Comparison of ENCODE assay signal across 26 mouse cellular contexts in genomic region chr5:90771369-90771768, GRCm38 (mm10). TPM values are rescaled to one million over a fixed set of nuclear protein-coding genes. Genes with fewer than 3 reads are reported as not detected.
DNase-seq lines count a peak whose midpoint lies in the region; ATAC-seq and TF ChIP-seq lines count a peak whose summit lies in the region.
"Had no signal": no experiment of that assay in that cellular context is flagged by ENCODE, and none has a peak within 500 bp of the region (broad histone marks: within the 10 kb centered on the region; RNA-seq: fewer than 3 reads in every experiment).

No protein-coding gene starts in this region.

- H3K36me3 ChIP-seq in heart, postnatal 0 days (replicated peaks; ENCODE audit: control insufficient read depth, insufficient read depth, low read length), result no peaks in the 10 kb centered on the region
- no peaks in the 10 kb centered on the region for H3K36me3 ChIP-seq in CH12.LX (replicated peaks in 1 of 2; ENCODE audit: control insufficient read depth in 1 of 2, insufficient read depth in 1 of 2, low read length in 1 of 2)
- peaks cover 20% of the 10 kb centered on the region for H3K36me3 ChIP-seq in megakaryocyte, embryonic 14.5 days (replicated peaks; ENCODE audit: low read length)
- no peaks in the 10 kb centered on the region for H3K36me3 ChIP-seq in intestine, postnatal 0 days (ENCODE audit: control insufficient read depth, insufficient read depth)
- H3K36me3 ChIP-seq: hindbrain, embryonic 12.5 days; limb, embryonic 12.5 days; midbrain, embryonic 13.5 days had no signal

- in situ Hi-C loops in CH12.LX (cut with MboI; ENCODE audit: low pct_ligation_motif_present, low pct_unique_long_range_greater_than_20kb, low sequenced_read_pairs), result no loop called here

- no peak overlapping the region for H3K4me3 ChIP-seq in heart, postnatal 0 days (ENCODE audit: low read depth, low read length)
- no peak overlapping the region for H3K4me3 ChIP-seq in CH12.LX (replicated peaks in 1 of 3; ENCODE audit: low read depth in 2 of 3, low read length in 2 of 3, poor library complexity in 1 of 3)
- no peak overlapping the region for H3K4me3 ChIP-seq in brown adipose tissue, adult 24 weeks (ENCODE audit: insufficient read depth, low read depth, low read length)
- H3K4me3 ChIP-seq in megakaryocyte, embryonic 14.5 days (replicated peaks), result peak overlapping the region; percentile 96
- no peak overlapping the region for H3K4me3 ChIP-seq in intestine, postnatal 0 days (ENCODE audit: low read depth, low read length)
- H3K4me3 ChIP-seq: forebrain, embryonic 13.5 days; hindbrain, embryonic 12.5 days; layer of hippocampus, adult 2 months; limb, embryonic 12.5 days; midbrain, embryonic 13.5 days had no signal

- no peaks in the 10 kb centered on the region for H3K79me2 ChIP-seq in CH12.LX (replicated peaks; ENCODE audit: control insufficient read depth, extremely low read depth, insufficient read depth, poor library complexity, severe bottlenecking)

- 63% methylated on average over 3 of the region's 3 CpGs for WGBS in heart, postnatal 0 days
- 78% methylated on average over 3 of the region's 3 CpGs for WGBS in intestine, postnatal 0 days

- no peaks in the 10 kb centered on the region for H3K4me1 ChIP-seq in heart, postnatal 0 days (ENCODE audit: control insufficient read depth, insufficient read depth)
- H3K4me1 ChIP-seq in CH12.LX (ENCODE audit: control insufficient read depth in 1 of 2, insufficient read depth in 2 of 2), result peaks cover 0 to 15% of the 10 kb centered on the region in 2 experiments; a peak in 2 of 4 replicates
- H3K4me1 ChIP-seq in brown adipose tissue, adult 24 weeks (ENCODE audit: control insufficient read depth, insufficient read depth, insufficient read length, low read length), result peaks cover 11% of the 10 kb centered on the region; the same call in 1 of the 2 replicates
- peaks cover 84% of the 10 kb centered on the region for H3K4me1 ChIP-seq in megakaryocyte, embryonic 14.5 days
- H3K4me1 ChIP-seq in intestine, postnatal 0 days (replicated peaks; ENCODE audit: control insufficient read depth, insufficient read depth, low read length), result no peaks in the 10 kb centered on the region
- H3K4me1 ChIP-seq: forebrain, embryonic 13.5 days; hindbrain, embryonic 12.5 days; limb, embryonic 12.5 days; midbrain, embryonic 13.5 days had no signal

- no peak for TF ChIP-seq EP300 in heart, postnatal 0 days (IDR thresholded peaks at IDR 0.05; ENCODE audit: low read depth)
- TF ChIP-seq EP300 in CH12.LX (IDR thresholded peaks at IDR 0.05; ENCODE audit: low read length), result peak; percentile 53; the same call in 1 of the 2 replicates

- no peaks in the 10 kb centered on the region for H3K9me3 ChIP-seq in heart, postnatal 0 days (replicated peaks; ENCODE audit: control insufficient read depth, low read length)
- no peaks in the 10 kb centered on the region for H3K9me3 ChIP-seq in CH12.LX (replicated peaks; ENCODE audit: low read length)
- H3K9me3 ChIP-seq in megakaryocyte, embryonic 14.5 days, result no peaks in the 10 kb centered on the region
- H3K9me3 ChIP-seq in intestine, postnatal 0 days (ENCODE audit: control insufficient read depth), result no peaks in the 10 kb centered on the region
- H3K9me3 ChIP-seq: forebrain, embryonic 13.5 days; hindbrain, embryonic 12.5 days; limb, embryonic 12.5 days; midbrain, embryonic 13.5 days had no signal

- no peak for TF ChIP-seq POLR2A in CH12.LX (IDR thresholded peaks at IDR 0.05; ENCODE audit: low read depth, low read length)

- no peak overlapping the region for H3K9ac ChIP-seq in heart, postnatal 0 days (replicated peaks; ENCODE audit: low read depth, low read length)
- H3K9ac ChIP-seq in CH12.LX (ENCODE audit: insufficient read depth, low read depth), result no peak overlapping the region
- no peak overlapping the region for H3K9ac ChIP-seq in intestine, postnatal 0 days (ENCODE audit: low read depth, low read length)
- H3K9ac ChIP-seq: forebrain, embryonic 13.5 days; hindbrain, embryonic 12.5 days; limb, embryonic 12.5 days; liver, embryonic 14.5 days; midbrain, embryonic 13.5 days had no signal

- H3K27me3 ChIP-seq in heart, postnatal 0 days (ENCODE audit: control insufficient read depth, insufficient read depth, low read length), result no peaks in the 10 kb centered on the region
- no peaks in the 10 kb centered on the region for H3K27me3 ChIP-seq in CH12.LX (replicated peaks)
- H3K27me3 ChIP-seq in megakaryocyte, embryonic 14.5 days (replicated peaks), result no peaks in the 10 kb centered on the region
- H3K27me3 ChIP-seq in intestine, postnatal 0 days (replicated peaks; ENCODE audit: control insufficient read depth, insufficient read depth, low read length), result no peaks in the 10 kb centered on the region
- H3K27me3 ChIP-seq: forebrain, embryonic 13.5 days; hindbrain, embryonic 12.5 days; midbrain, embryonic 13.5 days had no signal

- H3K4me2 ChIP-seq in heart, postnatal 0 days (ENCODE audit: low read depth, low read length), result peak overlapping the region; percentile 39; the same call in 1 of the 2 replicates
- H3K4me2 ChIP-seq in CH12.LX (ENCODE audit: insufficient read depth, low read depth, poor library complexity, severe bottlenecking), result no peak overlapping the region
- H3K4me2 ChIP-seq in intestine, postnatal 0 days (replicated peaks; ENCODE audit: low read depth), result no peak overlapping the region
- H3K4me2 ChIP-seq: forebrain, embryonic 13.5 days; hindbrain, embryonic 12.5 days; limb, embryonic 12.5 days; midbrain, embryonic 13.5 days had no signal

- DNase-seq in heart, postnatal 0 days (ENCODE audit: low spot score), result no peak
- DNase-seq in heart, adult 9 months (ENCODE audit: low spot score in 2 of 2), result no peak
- DNase-seq in CH12.LX (ENCODE audit: extremely low read depth), result no peak
- no peak for DNase-seq in layer of hippocampus, adult 9-10 months (ENCODE audit: low spot score)
- DNase-seq: cerebellum, adult 2 months; cerebellum, postnatal 25 days; heart, postnatal 14 days; kidney, adult 8-10 months; kidney, postnatal 25 days; thymus, adult 18-20 months had no signal

- TF ChIP-seq RAD21 in CH12.LX (IDR thresholded peaks at IDR 0.05; ENCODE audit: low read depth, low read length), result no peak

- H3K27ac ChIP-seq in heart, postnatal 0 days (ENCODE audit: low read depth), result no peak overlapping the region
- H3K27ac ChIP-seq in CH12.LX (ENCODE audit: insufficient read depth, low read depth), result no peak overlapping the region
- H3K27ac ChIP-seq in brown adipose tissue, adult 24 weeks (replicated peaks; ENCODE audit: low read depth, low read length), result 0 out of 2 replicates have a peak overlapping the region, but pooled peaks have one; percentile 30
- no peak overlapping the region for H3K27ac ChIP-seq in intestine, postnatal 0 days (ENCODE audit: low read depth, low read length)
- H3K27ac ChIP-seq: forebrain, embryonic 13.5 days; heart, adult 2 months; hindbrain, embryonic 12.5 days; layer of hippocampus, adult 2 months; limb, embryonic 12.5 days; liver, embryonic 14.5 days; midbrain, embryonic 13.5 days had no signal

- dilution Hi-C loops in CH12.LX (cut with MboI; ENCODE audit: extremely low pct_ligation_motif_present, extremely low pct_unique_long_range_greater_than_20kb, low sequenced_read_pairs), result no loop called here

- no peak for TF ChIP-seq CTCF in heart, postnatal 0 days (IDR thresholded peaks at IDR 0.05; ENCODE audit: low read depth)
- no peak for TF ChIP-seq CTCF in CH12.LX (conservative IDR thresholded peaks at IDR 0.05 in 1 of 2, IDR thresholded peaks at IDR 0.05 in 1 of 2; ENCODE audit: low read depth in 2 of 2, low read length in 2 of 2)
- no peak for TF ChIP-seq CTCF in intestine, postnatal 0 days (IDR thresholded peaks at IDR 0.05; ENCODE audit: low read depth)

- ATAC-seq in heart, postnatal 0 days (ENCODE audit: insufficient read depth, low read depth), result no peak
- ATAC-seq in intestine, postnatal 0 days, result no peak
- ATAC-seq: forebrain, embryonic 13.5 days; midbrain, embryonic 13.5 days had no signal

RNA-seq across cellular contexts. Expression of gene Pf4, which starts 0.9 kb away (rescaled TPM):
- total RNA-seq in heart, postnatal 0 days (2014; rRNA removed; ENCODE audit: low replicate concordance), result 45.1 and 102 TPM in 2 replicates
- 66.0 and 73.4 TPM in 2 replicates for polyA plus RNA-seq in heart, postnatal 0 days (2015; fragmentation: Nextera tagmentation; extraction: Ambion mirVana)
- total RNA-seq in CH12.LX (2012; rRNA removed), result not detected in 2 replicates
- total RNA-seq in CH12.LX (2014; rRNA removed), result not detected in 2 replicates
- polyA plus RNA-seq in CH12.LX (2012; ENCODE audit: insufficient read length, low read depth), result not detected in 2 replicates
- 45.4 and 76.2 TPM in 2 replicates for polyA plus RNA-seq in brown adipose tissue, adult 24 weeks (2012; ENCODE audit: insufficient read depth, insufficient read length, missing spikeins)
- polyA plus RNA-seq in megakaryocyte, embryonic 14.5 days (2012; ENCODE audit: insufficient read depth, low replicate concordance), result 1,238 and 4,927 TPM in 2 replicates
- 58.0 and 64.6 TPM in 2 replicates for polyA plus RNA-seq in intestine, postnatal 0 days (2015; fragmentation: Nextera tagmentation; extraction: Ambion mirVana)

RNA-seq across cellular contexts. Expression of gene Ppbp, which starts 3.1 kb away (rescaled TPM):
- 2.9 and 4.8 TPM in 2 replicates for total RNA-seq in heart, postnatal 0 days (2014; rRNA removed; ENCODE audit: low replicate concordance)
- 1.1 and 1.5 TPM in 2 replicates for polyA plus RNA-seq in heart, postnatal 0 days (2015; fragmentation: Nextera tagmentation; extraction: Ambion mirVana)
- total RNA-seq in CH12.LX (2012; rRNA removed) (not detected in 2 replicates), CH12.LX (2014; rRNA removed) (not detected in 2 replicates)
- polyA plus RNA-seq in CH12.LX (2012; ENCODE audit: insufficient read length, low read depth), result not detected in 2 replicates
- polyA plus RNA-seq in brown adipose tissue, adult 24 weeks (2012; ENCODE audit: insufficient read depth, insufficient read length, missing spikeins), result 1.6 and 7.1 TPM in 2 replicates
- polyA plus RNA-seq in megakaryocyte, embryonic 14.5 days (2012; ENCODE audit: insufficient read depth, low replicate concordance), result 127 and 345 TPM in 2 replicates
- polyA plus RNA-seq in intestine, postnatal 0 days (2015; fragmentation: Nextera tagmentation; extraction: Ambion mirVana), result 0.33 and 0.56 TPM in 2 replicates

RNA-seq across cellular contexts. Expression of gene Cxcl5, which starts 12.2 kb away (rescaled TPM):
- total RNA-seq in heart, postnatal 0 days (2014; rRNA removed; ENCODE audit: low replicate concordance), result not detected in 2 replicates
- polyA plus RNA-seq in heart, postnatal 0 days (2015; fragmentation: Nextera tagmentation; extraction: Ambion mirVana), result 0.10 and 0.14 TPM in 2 replicates
- total RNA-seq in CH12.LX (2012; rRNA removed) (not detected in 2 replicates), CH12.LX (2014; rRNA removed) (not detected in 2 replicates)
- polyA plus RNA-seq in CH12.LX (2012; ENCODE audit: insufficient read length, low read depth), result not detected in 2 replicates
- polyA plus RNA-seq in brown adipose tissue, adult 24 weeks (2012; ENCODE audit: insufficient read depth, insufficient read length, missing spikeins), result not detected in 2 replicates
- polyA plus RNA-seq in megakaryocyte, embryonic 14.5 days (2012; ENCODE audit: insufficient read depth, low replicate concordance), result 0.36 TPM in 1 of 2 replicates, not detected in the other
- 0.96 and 1.2 TPM in 2 replicates for polyA plus RNA-seq in intestine, postnatal 0 days (2015; fragmentation: Nextera tagmentation; extraction: Ambion mirVana)
- total RNA-seq: gastrocnemius, adult 18-20 months; monocyte, adult 5-6 weeks had no signal
- polyA plus RNA-seq: forebrain, embryonic 13.5 days; limb, embryonic 12.5 days; lung, embryonic 16.5 days; midbrain, embryonic 13.5 days had no signal

RNA-seq across cellular contexts. Expression of gene Cxcl3, which starts 14.5 kb away (rescaled TPM):
- not detected in 2 replicates for total RNA-seq in heart, postnatal 0 days (2014; rRNA removed; ENCODE audit: low replicate concordance)
- not detected in 2 replicates for polyA plus RNA-seq in heart, postnatal 0 days (2015; fragmentation: Nextera tagmentation; extraction: Ambion mirVana)
- total RNA-seq in CH12.LX (2012; rRNA removed) (not detected in 2 replicates), CH12.LX (2014; rRNA removed) (not detected in 2 replicates)
- not detected in 2 replicates for polyA plus RNA-seq in CH12.LX (2012; ENCODE audit: insufficient read length, low read depth)
- not detected in 2 replicates for polyA plus RNA-seq in brown adipose tissue, adult 24 weeks (2012; ENCODE audit: insufficient read depth, insufficient read length, missing spikeins)
- polyA plus RNA-seq in megakaryocyte, embryonic 14.5 days (2012; ENCODE audit: insufficient read depth, low replicate concordance), result 13.4 and 15.8 TPM in 2 replicates
- polyA plus RNA-seq in intestine, postnatal 0 days (2015; fragmentation: Nextera tagmentation; extraction: Ambion mirVana), result not detected in 2 replicates
- total RNA-seq: gastrocnemius, adult 18-20 months; heart, adult 2 months; heart, postnatal 14 days; layer of hippocampus, adult 2 months; left cerebral cortex, postnatal 14 days; monocyte, adult 5-6 weeks had no signal
- polyA plus RNA-seq: cerebellum, adult 2 months; forebrain, embryonic 13.5 days; heart, adult 2 months; hindbrain, embryonic 12.5 days; limb, embryonic 12.5 days; lung, embryonic 16.5 days; midbrain, embryonic 13.5 days; stomach, embryonic 16.5 days had no signal

RNA-seq across cellular contexts. Expression of gene Cxcl15, which starts 23.0 kb away (rescaled TPM):
- total RNA-seq in heart, postnatal 0 days (2014; rRNA removed; ENCODE audit: low replicate concordance), result 0.19 TPM in 1 of 2 replicates, not detected in the other
- polyA plus RNA-seq in heart, postnatal 0 days (2015; fragmentation: Nextera tagmentation; extraction: Ambion mirVana), result 0.08 TPM in 1 of 2 replicates, not detected in the other
- total RNA-seq in CH12.LX (2012; rRNA removed) (not detected in 2 replicates), CH12.LX (2014; rRNA removed) (not detected in 2 replicates)
- not detected in 2 replicates for polyA plus RNA-seq in CH12.LX (2012; ENCODE audit: insufficient read length, low read depth)
- not detected in 2 replicates for polyA plus RNA-seq in brown adipose tissue, adult 24 weeks (2012; ENCODE audit: insufficient read depth, insufficient read length, missing spikeins)
- polyA plus RNA-seq in megakaryocyte, embryonic 14.5 days (2012; ENCODE audit: insufficient read depth, low replicate concordance), result not detected in 2 replicates
- polyA plus RNA-seq in intestine, postnatal 0 days (2015; fragmentation: Nextera tagmentation; extraction: Ambion mirVana), result 0.56 and 0.69 TPM in 2 replicates
- total RNA-seq: gastrocnemius, adult 18-20 months; heart, adult 2 months; layer of hippocampus, adult 2 months; left cerebral cortex, postnatal 14 days; monocyte, adult 5-6 weeks; neutrophil, adult 5-6 weeks had no signal
- polyA plus RNA-seq: cerebellum, adult 2 months; forebrain, embryonic 13.5 days; hindbrain, embryonic 12.5 days; limb, embryonic 12.5 days; liver, embryonic 14.5 days; midbrain, embryonic 13.5 days had no signal

Comparison
In these comparisons a context has a peak if more than half of its experiments do, and no peak if none do; other contexts are left out.
1. RNA of gene Pf4, which starts 0.9 kb away (polyA plus RNA-seq): 1,238 to 4,927 TPM in megakaryocyte, embryonic 14.5 days; 45.4 to 76.2 TPM in brown adipose tissue, adult 24 weeks, 66.0 to 73.4 TPM in heart, postnatal 0 days, 58.0 to 64.6 TPM in intestine, postnatal 0 days and not detected in CH12.LX; every median in the first group is over 10 times any median in the second.
2. RNA of gene Ppbp, which starts 3.1 kb away (polyA plus RNA-seq): 127 to 345 TPM in megakaryocyte, embryonic 14.5 days; 1.6 to 7.1 TPM in brown adipose tissue, adult 24 weeks, 1.1 to 1.5 TPM in heart, postnatal 0 days, 0.33 to 0.56 TPM in intestine, postnatal 0 days and not detected in CH12.LX; every median in the first group is over 10 times any median in the second.